Mouse (Mus musculus) spleen, adult 2 months (tissue): ENCODE data around the gene Cdr2l. TPM values are rescaled to one million over a fixed set of nuclear protein-coding genes. Genes with fewer than 3 reads are reported as not detected.

ENCODE experiments used
- DNase-seq, 2 experiments: peaks; one replicate each; pipeline versions ENCODE4 v3.0.0 to v3.0.0-alpha.2; 2012 to 2021; ENCODE audit warnings: low spot score in 2 of 2, low read depth in 1 of 2
- H3K27ac ChIP-seq: fragments of 200-500 bp; 2 replicates; pipeline ENCODE4 v1.5.1; 2012; ENCODE audit warnings: low read length, inconsistent platforms; ENCODE audit not compliant: insufficient read depth
- H3K27me3 ChIP-seq: fragments of 200-500 bp; 2 replicates; pipeline ENCODE4 v1.6.1; 2012; ENCODE audit warnings: mild to moderate bottlenecking, moderate library complexity, low read length, inconsistent platforms; ENCODE audit not compliant: control insufficient read depth, insufficient read depth
- H3K36me3 ChIP-seq: fragments of 200-500 bp; 2 replicates; pipeline ENCODE4 v1.6.1; 2012; ENCODE audit warnings: mild to moderate bottlenecking, low read length, inconsistent platforms; ENCODE audit not compliant: control insufficient read depth, insufficient read depth
- H3K4me1 ChIP-seq: fragments of 200-500 bp; 2 replicates; pipeline ENCODE4 v1.6.1; 2011; ENCODE audit warnings: inconsistent platforms; ENCODE audit not compliant: control insufficient read depth, insufficient read depth, insufficient read length
- H3K4me3 ChIP-seq: fragments of 200-500 bp; 2 replicates; pipeline ENCODE4 v1.5.1; 2011; ENCODE audit warnings: mild to moderate bottlenecking, inconsistent platforms; ENCODE audit not compliant: insufficient read depth, insufficient read length; ENCODE audit errors: extremely low read depth
- CTCF ChIP-seq: fragments of 200-500 bp; IDR thresholded peaks from 2 replicates; pipeline ENCODE4 v1.5.1; 2011; ENCODE audit warnings: mild to moderate bottlenecking, inconsistent platforms; ENCODE audit not compliant: insufficient read depth, insufficient read length, insufficient replicate concordance; ENCODE audit errors: extremely low read depth
- POLR2A ChIP-seq: fragments of 200-500 bp; IDR thresholded peaks from 2 replicates; pipeline ENCODE4 v1.6.1; 2011; ENCODE audit warnings: low read depth, low read length, inconsistent platforms
- WGBS: fragments of 180-500 bp; shearing (Covaris S2); methylation state at CpG from one replicate; pipeline ENCODE4 v1.1.7; 2018; 5-methylcytosine and 5-hydroxymethylcytosine counted together
- polyA plus RNA-seq: library from polyadenylated mRNA; depleted of rRNA; stranded (reverse); fragments of >200 nt; gene quantifications from 2 replicates; pipeline ENCODE4 v1.2.3, GENCODE M21; 2012; rRNA removed

The Cdr2l gene
- polyA plus RNA-seq, 1 experiment = 7.0 TPM

GRCm38 (mm10) chr11:115439326-115439725 is 57.6 kb downstream of the Cdr2l start:
- DNase-seq = no peak
- Histone ChIP-seq H3K4me3 (no peak overlapping the region), H3K36me3 (no peaks in the 10 kb centered on the region), H3K27me3 (no peaks in the 10 kb centered on the region; the same call in 1 of the 2 replicates), H3K4me1 (no peaks in the 10 kb centered on the region; the same call in 1 of the 2 replicates), H3K27ac (no peak overlapping the region)
- 68% methylated on average over 3 of the region's 3 CpGs for WGBS
- TF ChIP-seq POLR2A (no peak), CTCF (no peak)

- no peak within 1 kb of the TSS for H3K4me3 ChIP-seq
- no peaks in the 10 kb centered on the region; the same call in 1 of the 2 replicates for H3K4me1 ChIP-seq
- TF ChIP-seq CTCF = no peak
- TF ChIP-seq POLR2A = no peak
- H3K36me3 ChIP-seq = no peaks in the 10 kb centered on the region
- 93% methylated on average over 9 of the region's 9 CpGs for WGBS
- no peak for DNase-seq
- H3K27me3 ChIP-seq = no peaks in the 10 kb centered on the region; the same call in 1 of the 2 replicates
- no peak within 1 kb of the TSS for H3K27ac ChIP-seq
Measured at GRCm38 (mm10) chr11:115439906-115440595, 58.3 kb downstream of the Cdr2l start, which contains the start of gene Trim80. Trim80 (plus strand) TSS chr11:115440545.

- H3K27me3 ChIP-seq = no peaks in the 10 kb centered on the region
- TF ChIP-seq POLR2A (no peak), CTCF (no peak)
- no peak overlapping the region for H3K27ac ChIP-seq
- 77% methylated on average over 15 of the region's 15 CpGs for WGBS
- no peaks in the 10 kb centered on the region for H3K4me1 ChIP-seq
- H3K36me3 ChIP-seq = no peaks in the 10 kb centered on the region
- no peak for DNase-seq
- H3K4me3 ChIP-seq = no peak overlapping the region
Measured at GRCm38 (mm10) chr11:115441417-115441816, 59.7 kb downstream of the Cdr2l start.

Other genes starting within 250 kb of the Cdr2l start
- 24.7 and 31.4 TPM in 2 replicates for gene Cd300lf, start 247.9 kb upstream of the Cdr2l start, polyA plus RNA-seq
- 51.5 and 63.7 TPM in 2 replicates for gene Slc9a3r1, start 218.6 kb upstream of the Cdr2l start, polyA plus RNA-seq
- gene Tmem104, start 194.4 kb upstream of the Cdr2l start, polyA plus RNA-seq = 16.3 and 16.5 TPM in 2 replicates
- gene Nat9, start 194.1 kb upstream of the Cdr2l start, polyA plus RNA-seq = 12.3 and 12.5 TPM in 2 replicates
- 9.5 and 13.7 TPM in 2 replicates for gene Grin2c, start 114.7 kb upstream of the Cdr2l start, polyA plus RNA-seq
- gene Fdxr, start 104.9 kb upstream of the Cdr2l start, polyA plus RNA-seq = 18.7 and 24.6 TPM in 2 replicates
- 1.1 TPM in 2 replicates for gene Fads6, start 84.3 kb upstream of the Cdr2l start, polyA plus RNA-seq
- not detected in 2 replicates for gene Otop2, start 74.8 kb upstream of the Cdr2l start, polyA plus RNA-seq
- gene Ush1g, start 59.9 kb upstream of the Cdr2l start, polyA plus RNA-seq = 2.0 TPM in 2 replicates
- not detected in 2 replicates for gene Otop3, start 47.2 kb upstream of the Cdr2l start, polyA plus RNA-seq
- 17.9 and 18.3 TPM in 2 replicates for gene Hid1, start 14.2 kb upstream of the Cdr2l start, polyA plus RNA-seq
- 42.8 and 48.3 TPM in 2 replicates for gene Mrpl58, start 21.8 kb downstream of the Cdr2l start, polyA plus RNA-seq
- 34.5 and 40.4 TPM in 2 replicates for gene Atp5h, start 38.0 kb downstream of the Cdr2l start, polyA plus RNA-seq
- 21.8 and 24.5 TPM in 2 replicates for gene Kctd2, start 38.2 kb downstream of the Cdr2l start, polyA plus RNA-seq
- not detected in 2 replicates for gene Trim80, start 58.6 kb downstream of the Cdr2l start, polyA plus RNA-seq
- gene Slc16a5, start 80.6 kb downstream of the Cdr2l start, polyA plus RNA-seq = 8.0 and 8.8 TPM in 2 replicates
- 31.0 and 40.3 TPM in 2 replicates for gene Armc7, start 93.8 kb downstream of the Cdr2l start, polyA plus RNA-seq
- gene Nt5c, start 109.9 kb downstream of the Cdr2l start, polyA plus RNA-seq = 59.1 and 73.6 TPM in 2 replicates
- gene Jpt1, start 132.5 kb downstream of the Cdr2l start, polyA plus RNA-seq = 178 and 269 TPM in 2 replicates
- gene Sumo2, start 154.4 kb downstream of the Cdr2l start, polyA plus RNA-seq = 25.8 and 28.3 TPM in 2 replicates
- gene Nup85, start 182.5 kb downstream of the Cdr2l start, polyA plus RNA-seq = 41.4 and 42.4 TPM in 2 replicates
- 10.6 and 13.6 TPM in 2 replicates for gene Mrps7, start 222.0 kb downstream of the Cdr2l start, polyA plus RNA-seq
- gene Gga3, start 222.1 kb downstream of the Cdr2l start, polyA plus RNA-seq = 39.4 and 40.9 TPM in 2 replicates
- 175 and 210 TPM in 2 replicates for gene Mif4gd, start 231.1 kb downstream of the Cdr2l start, polyA plus RNA-seq
- 64.0 and 82.0 TPM in 2 replicates for gene Slc25a19, start 246.4 kb downstream of the Cdr2l start, polyA plus RNA-seq